Mouse (Mus musculus) kidney, adult 2 months (tissue): ENCODE measurements at regions not wholly inside any gene's neighbourhood (a gene's known extent, or its start where the extent isn't known, plus 50 kb on each side); places are given as distances from the start of the nearest gene placed in this dataset.

Source experiments
- CTCF ChIP-seq: fragments of 200-500 bp; conservative IDR thresholded peaks from 2 replicates; pipeline ENCODE4 v1.5.1; 2011; ENCODE audit warnings: low read depth, mild to moderate bottlenecking, control low read depth, low read length, moderate library complexity, mixed read lengths; ENCODE audit not compliant: insufficient read depth, insufficient read length
- POLR2A ChIP-seq: fragments of 200-500 bp; IDR thresholded peaks from one replicate; pipeline ENCODE4 v1.6.1; 2011; ENCODE audit warnings: low read depth, low read length, control low read depth

GRCm38 (mm10) chr10:19472066-19472465 is 115.7 kb downstream of the Olig3 start:
- TF ChIP-seq CTCF, result no peak
- no peak for TF ChIP-seq POLR2A
